In genomic region chr12:57538588-57539550, GRCm38 (mm10) we compare ENCODE assay signal across 8 mouse cellular contexts. TPM values are rescaled to one million over a fixed set of nuclear protein-coding genes. Genes with fewer than 3 reads are reported as not detected.
DNase-seq lines count a peak whose midpoint lies in the region; ATAC-seq and TF ChIP-seq lines count a peak whose summit lies in the region.

No protein-coding gene starts in this region.

- H3K36me3 ChIP-seq in hindbrain, embryonic 10.5 days, result no peaks in the 10 kb centered on the region
- H3K36me3 ChIP-seq in liver, embryonic 11.5 days (ENCODE audit: control insufficient read depth, insufficient read depth, low read length), result no peaks in the 10 kb centered on the region

- H3K4me3 ChIP-seq in gastrocnemius, adult 2 months, result peak overlapping the region; percentile 54
- peak overlapping the region; percentile 50 for H3K4me3 ChIP-seq in hindbrain, embryonic 10.5 days
- peak overlapping the region; percentile 39 for H3K4me3 ChIP-seq in liver, embryonic 11.5 days (ENCODE audit: low read depth, low read length)

- no peak overlapping the region for H3K27ac ChIP-seq in gastrocnemius, adult 2 months
- H3K27ac ChIP-seq in hindbrain, embryonic 10.5 days, result peak overlapping the region; percentile 56; the same call in 1 of the 2 replicates
- H3K27ac ChIP-seq in liver, embryonic 11.5 days (ENCODE audit: low read depth, low read length), result peak overlapping the region; percentile 77

- WGBS in hindbrain, embryonic 10.5 days, result under 1% methylated on average over 63 of the region's 63 CpGs
- WGBS in liver, embryonic 11.5 days, result 1% methylated on average over 63 of the region's 63 CpGs

- intact Hi-C loops in gastrocnemius, adult 2 months (cut with DNase I), result no loop called here

- no peak for TF ChIP-seq CTCF in gastrocnemius, adult 2 months (IDR thresholded peaks at IDR 0.05)

- H3K4me1 ChIP-seq in hindbrain, embryonic 10.5 days (replicated peaks), result peaks cover 45% of the 10 kb centered on the region
- peaks cover 5% of the 10 kb centered on the region; the same call in 1 of the 2 replicates for H3K4me1 ChIP-seq in liver, embryonic 11.5 days (replicated peaks; ENCODE audit: control insufficient read depth, insufficient read depth, low read length)

- H3K9me3 ChIP-seq in hindbrain, embryonic 10.5 days, result no peaks in the 10 kb centered on the region
- no peaks in the 10 kb centered on the region for H3K9me3 ChIP-seq in liver, embryonic 11.5 days (ENCODE audit: control insufficient read depth, low read length)

- peak; percentile 24; the same call in 1 of the 2 replicates for ATAC-seq in liver, embryonic 11.5 days (replicated peaks; ENCODE audit: low FRiP score)

- peak overlapping the region; percentile 53 for H3K9ac ChIP-seq in liver, embryonic 11.5 days (ENCODE audit: low read depth, low read length)

- H3K27me3 ChIP-seq in hindbrain, embryonic 10.5 days (ENCODE audit: insufficient read depth, poor library complexity, severe bottlenecking), result peaks cover 100% of the 10 kb centered on the region
- H3K27me3 ChIP-seq in liver, embryonic 11.5 days (replicated peaks; ENCODE audit: control insufficient read depth, insufficient read depth, low read length), result peaks cover 92% of the 10 kb centered on the region

- DNase-seq in gastrocnemius, adult 2 months, result no peak
- DNase-seq in gastrocnemius, adult 18-20 months (ENCODE audit: low spot score), result no peak
- DNase-seq in embryo, embryonic 11 days, result peak; percentile 81
- DNase-seq in hindbrain, embryonic 10.5 days (ENCODE audit: low spot score), result peak; percentile 76
- peak; percentile 61 for DNase-seq in liver, embryonic 11.5 days (ENCODE audit: low spot score)
- DNase-seq in retina, postnatal 1 day, result peak; percentile 71
- DNase-seq in adrenal gland, postnatal 10 days, result no peak
- DNase-seq in right cerebral cortex, postnatal 10 days (ENCODE audit: low spot score in 2 of 2), result no peak

- peak overlapping the region; percentile 61 for H3K4me2 ChIP-seq in liver, embryonic 11.5 days

RNA-seq across cellular contexts. Expression of gene Foxa1, which starts 7.8 kb away (rescaled TPM):
- not detected for total RNA-seq in gastrocnemius, adult 2 months (2021)
- total RNA-seq in gastrocnemius, adult 18-20 months (2021), result not detected
- 1.2 and 1.6 TPM in 2 replicates for polyA plus RNA-seq in hindbrain, embryonic 10.5 days (2016; fragmentation: Nextera tagmentation; extraction: Ambion mirVana)
- 3.4 and 3.5 TPM in 2 replicates for polyA plus RNA-seq in liver, embryonic 11.5 days (2014; fragmentation: Nextera tagmentation; extraction: Ambion mirVana)
- total RNA-seq in adrenal gland, postnatal 10 days (2021), result under 1 TPM; 0.45 to 0.96 TPM

RNA-seq across cellular contexts. Expression of gene Ttc6, which starts 25.0 kb away (rescaled TPM):
- not detected for total RNA-seq in gastrocnemius, adult 2 months (2021)
- total RNA-seq in gastrocnemius, adult 18-20 months (2021), result not detected
- 0.58 and 0.59 TPM in 2 replicates for polyA plus RNA-seq in hindbrain, embryonic 10.5 days (2016; fragmentation: Nextera tagmentation; extraction: Ambion mirVana)
- 0.38 and 0.47 TPM in 2 replicates for polyA plus RNA-seq in liver, embryonic 11.5 days (2014; fragmentation: Nextera tagmentation; extraction: Ambion mirVana)
- under 1 TPM in 1 of 2 experiments, not detected in 1; 0.06 TPM for total RNA-seq in adrenal gland, postnatal 10 days (2021)

Comparison
In these comparisons a context has a peak if more than half of its experiments do, and no peak if none do; other contexts are left out.
1. DNase-seq: peak in embryo, embryonic 11 days (single experiment), hindbrain, embryonic 10.5 days (single experiment), liver, embryonic 11.5 days (single experiment) and retina, postnatal 1 day (single experiment); none in gastrocnemius, adult 2 months (single experiment), gastrocnemius, adult 18-20 months (single experiment), adrenal gland, postnatal 10 days (single experiment) and right cerebral cortex, postnatal 10 days (0 of 2).
2. Peak in every context shown above with its lines, with median percentiles within 50 percentile points of each other: H3K4me3 ChIP-seq.